Mouse (Mus musculus) regulatory T cell (primary cell): Measurements from ENCODE around the gene Defb9.
"Not testable (repeated sequence)": the region's sequence is repeated elsewhere in the genome, so short reads cannot be mapped to it uniquely, and the experiment has no call there.

Experiments used
- in situ Hi-C: fragments of 300-600 bp; cut with MboI, MseI; formaldehyde crosslinking; loops from one replicate; pipeline ENCODE4 v1.15.1; 2025; ENCODE audit warnings: high pct_unique_total_duplicates

The Defb9 gene

GRCm38 (mm10) chr8:21885321-21885720, at the start of gene Defb9:
Gene Defb9 (minus strand): TSS chr8:21885421.
- in situ Hi-C loops: not testable (repeated sequence)

GRCm38 (mm10) chr8:21932610-21933009, 47.4 kb upstream of the Defb9 start, which contains the start of gene Defb15:
Gene Defb15 (minus strand): TSS chr8:21932710.
- in situ Hi-C loops: no loop called here

GRCm38 (mm10) chr8:21930754-21931153, 45.5 kb upstream of the Defb9 start:
- in situ Hi-C loops: not testable (repeated sequence)

GRCm38 (mm10) chr8:21915625-21916024, 30.4 kb upstream of the Defb9 start:
- in situ Hi-C loops: no loop called here

- in situ Hi-C loops: no loop called here
Observed at GRCm38 (mm10) chr8:21912554-21912953, 27.3 kb upstream of the Defb9 start.

- in situ Hi-C loops: no loop called here
Observed at GRCm38 (mm10) chr8:21911931-21912330, 26.7 kb upstream of the Defb9 start.

- in situ Hi-C loops: not testable (repeated sequence)
Observed at GRCm38 (mm10) chr8:21906290-21906689, 21.1 kb upstream of the Defb9 start, which contains the start of gene Defb11. Gene Defb11 (minus strand): TSS chr8:21906412.

- in situ Hi-C loops: not testable (repeated sequence)
Observed at GRCm38 (mm10) chr8:21858586-21858985, 26.6 kb downstream of the Defb9 start, which contains the start of gene Defb10. Gene Defb10 (plus strand): TSS chr8:21858901.
